ENCODE assay signal across 37 mouse cellular contexts in the genomic region with DNA sequence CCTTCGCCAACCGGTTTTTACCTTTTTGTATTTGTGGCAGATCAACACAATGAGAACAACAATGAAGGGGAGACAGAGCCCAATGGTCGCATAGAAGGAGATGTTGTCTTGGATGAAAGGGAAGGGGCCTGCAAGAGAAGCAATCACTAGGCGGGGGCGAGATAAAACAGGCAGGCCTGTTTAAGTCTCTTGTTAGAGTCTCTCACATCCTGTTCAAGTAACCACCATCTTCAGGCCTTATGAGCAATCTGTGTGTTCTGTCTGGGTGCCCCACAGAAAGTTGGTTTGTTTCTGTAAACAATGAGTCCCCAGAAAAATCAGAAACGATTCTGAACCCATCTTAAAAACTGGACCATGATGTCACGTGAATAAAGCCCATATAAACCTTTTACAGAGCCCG. TPM values are rescaled to one million over a fixed set of nuclear protein-coding genes. Genes with fewer than 3 reads are reported as not detected.
"Had no signal": no experiment of that assay in that cellular context is flagged by ENCODE, and none has a peak within 500 bp of the region (broad histone marks: within the 10 kb centered on the region; RNA-seq: fewer than 3 reads in every experiment).

No protein-coding gene starts in this region.

- H3K27me3 ChIP-seq: heart, embryonic 13.5 days; heart, embryonic 15.5 days; hindbrain, embryonic 13.5 days; hindbrain, embryonic 15.5 days; kidney, embryonic 15.5 days; limb, embryonic 13.5 days; limb, embryonic 15.5 days had no signal

- H3K4me3 ChIP-seq: gastrocnemius, adult 2 months; heart, embryonic 13.5 days; heart, embryonic 15.5 days; hindbrain, embryonic 13.5 days; hindbrain, embryonic 15.5 days; kidney, embryonic 15.5 days; limb, embryonic 13.5 days; limb, embryonic 15.5 days had no signal

- DNase-seq: gastrocnemius, adult 2 months; gastrocnemius, postnatal 10 days; gastrocnemius, postnatal 25 days; heart, postnatal 14 days; heart, postnatal 36 days; kidney, adult 11 months; kidney, adult 2 months; kidney, adult 9 months; kidney, postnatal 14 days; kidney, postnatal 36 days; layer of hippocampus, postnatal 36 days; left cerebral cortex, postnatal 4 days had no signal

- H3K4me1 ChIP-seq: heart, embryonic 13.5 days; heart, embryonic 15.5 days; hindbrain, embryonic 13.5 days; hindbrain, embryonic 15.5 days; kidney, embryonic 15.5 days; limb, embryonic 13.5 days; limb, embryonic 15.5 days had no signal

- H3K27ac ChIP-seq: gastrocnemius, adult 2 months; heart, embryonic 13.5 days; heart, embryonic 15.5 days; hindbrain, embryonic 13.5 days; hindbrain, embryonic 15.5 days; hindbrain, postnatal 0 days; kidney, embryonic 15.5 days; kidney, postnatal 0 days; limb, embryonic 13.5 days; limb, embryonic 15.5 days had no signal

- ATAC-seq: forebrain, embryonic 16.5 days; hindbrain, postnatal 0 days; intestine, embryonic 16.5 days had no signal

- H3K36me3 ChIP-seq: heart, embryonic 13.5 days; heart, embryonic 15.5 days; hindbrain, embryonic 13.5 days; hindbrain, embryonic 15.5 days; kidney, embryonic 15.5 days; limb, embryonic 13.5 days; limb, embryonic 15.5 days had no signal

RNA-seq across cellular contexts. Expression of gene Urad, which starts 32.7 kb away (rescaled TPM):
- total RNA-seq: gastrocnemius, adult 2 months; gastrocnemius, postnatal 10 days; gastrocnemius, postnatal 25 days; gastrocnemius, postnatal 4 days; heart, adult 8-10 months; heart, postnatal 14 days; heart, postnatal 36 days; hematopoietic stem cell, adult 5-6 weeks; hindbrain, postnatal 0 days; layer of hippocampus, adult 18-20 months; layer of hippocampus, postnatal 10 days; layer of hippocampus, postnatal 36 days; left cerebral cortex, adult 18-20 months; left cerebral cortex, adult 8-10 months; left cerebral cortex, postnatal 10 days; left cerebral cortex, postnatal 25 days; left cerebral cortex, postnatal 4 days had no signal
- polyA plus RNA-seq: forebrain, embryonic 16.5 days; frontal cortex, adult 2 months; heart, embryonic 11.5 days; heart, embryonic 13.5 days; heart, embryonic 15.5 days; heart, postnatal 0 days; hindbrain, embryonic 11.5 days; hindbrain, embryonic 13.5 days; hindbrain, embryonic 15.5 days; hindbrain, postnatal 0 days; kidney, adult 2 months; kidney, embryonic 15.5 days; kidney, postnatal 0 days; limb, embryonic 11.5 days; limb, embryonic 13.5 days; limb, embryonic 15.5 days had no signal

RNA-seq across cellular contexts. Expression of gene Flt3, which starts 45.3 kb away (rescaled TPM):
- total RNA-seq: gastrocnemius, adult 2 months; gastrocnemius, postnatal 25 days; gastrocnemius, postnatal 4 days had no signal

RNA-seq across cellular contexts. Expression of gene Cdx2, which starts 47.9 kb away (rescaled TPM):
- total RNA-seq: gastrocnemius, adult 2 months; gastrocnemius, postnatal 10 days; gastrocnemius, postnatal 25 days; gastrocnemius, postnatal 4 days; heart, adult 8-10 months; heart, postnatal 14 days; heart, postnatal 36 days; hindbrain, postnatal 0 days; layer of hippocampus, adult 18-20 months; layer of hippocampus, postnatal 10 days; layer of hippocampus, postnatal 36 days; left cerebral cortex, adult 18-20 months; left cerebral cortex, adult 8-10 months; left cerebral cortex, postnatal 10 days; left cerebral cortex, postnatal 25 days; left cerebral cortex, postnatal 4 days had no signal
- polyA plus RNA-seq: forebrain, embryonic 16.5 days; heart, embryonic 11.5 days; heart, embryonic 13.5 days; heart, embryonic 15.5 days; heart, postnatal 0 days; hindbrain, embryonic 11.5 days; hindbrain, embryonic 13.5 days; hindbrain, embryonic 15.5 days; hindbrain, postnatal 0 days; kidney, adult 2 months; kidney, embryonic 15.5 days; kidney, postnatal 0 days; limb, embryonic 11.5 days; limb, embryonic 15.5 days had no signal
